Mouse (Mus musculus): Measurements from ENCODE around the gene Adgrg6. TPM values are rescaled to one million over a fixed set of nuclear protein-coding genes. Genes with fewer than 3 reads are reported as not detected.

Adgrg6 gene
- total RNA-seq, 1 experiment = 2.7 TPM

GRCm38 (mm10) chr10:14475641-14476040 lies 69.8 kb downstream of the Adgrg6 start:
- no peak overlapping the region for H3K27ac ChIP-seq (ENCODE audit: insufficient read depth, low read depth, low read length, poor library complexity, severe bottlenecking)
- DNase-seq (ENCODE audit: low read depth, low spot score) = no peak
- no peaks in the 10 kb centered on the region for H3K36me3 ChIP-seq (ENCODE audit: control insufficient read depth, insufficient read depth, low read length, poor library complexity, severe bottlenecking)
- no peak overlapping the region for H3K9ac ChIP-seq (ENCODE audit: insufficient read depth, low read depth, low read length, poor library complexity, severe bottlenecking)
- no peak overlapping the region for H3K4me3 ChIP-seq (ENCODE audit: insufficient read depth in 1 of 2, low read depth in 1 of 2, low read length in 2 of 2, poor library complexity in 1 of 2, severe bottlenecking in 1 of 2)
- TF ChIP-seq MAFK (IDR thresholded peaks at IDR 0.05; ENCODE audit: insufficient read depth, low read depth, low read length) (no peak), CHD2 (IDR thresholded peaks at IDR 0.05; ENCODE audit: low read depth, low read length) (no peak), ZNF384 (IDR thresholded peaks at IDR 0.05; ENCODE audit: low read depth, low read length) (no peak), HCFC1 (IDR thresholded peaks at IDR 0.05; ENCODE audit: borderline replicate concordance, insufficient read depth, low read length) (no peak), ZC3H11A (IDR thresholded peaks at IDR 0.05; ENCODE audit: borderline replicate concordance, low read depth, low read length) (no peak)
- in situ Hi-C loops (cut with MboI; ENCODE audit: low sequenced_read_pairs in 2 of 2, unreplicated experiment in 2 of 2) = no loop called here
- no peaks in the 10 kb centered on the region for H3K4me1 ChIP-seq (ENCODE audit: control insufficient read depth in 2 of 2, insufficient read depth in 2 of 2, low read length in 2 of 2, poor library complexity in 1 of 2)
- H3K9me3 ChIP-seq (ENCODE audit: control insufficient read depth, insufficient read depth, low read depth, low read length) = no peaks in the 10 kb centered on the region

GRCm38 (mm10) chr10:14474541-14475305 lies 70.7 kb downstream of the Adgrg6 start:
- no peak overlapping the region for H3K4me3 ChIP-seq (ENCODE audit: insufficient read depth in 1 of 2, low read depth in 1 of 2, low read length in 2 of 2, poor library complexity in 1 of 2, severe bottlenecking in 1 of 2)
- TF ChIP-seq MAFK (IDR thresholded peaks at IDR 0.05; ENCODE audit: insufficient read depth, low read depth, low read length) (0 out of 2 replicates have a peak, but pooled peaks have one; percentile 30), CHD2 (IDR thresholded peaks at IDR 0.05; ENCODE audit: low read depth, low read length) (no peak)
- no peak overlapping the region for H3K27ac ChIP-seq (ENCODE audit: insufficient read depth, low read depth, low read length, poor library complexity, severe bottlenecking)
- H3K36me3 ChIP-seq (ENCODE audit: control insufficient read depth, insufficient read depth, low read length, poor library complexity, severe bottlenecking) = no peaks in the 10 kb centered on the region
- DNase-seq (ENCODE audit: low read depth, low spot score) = no peak
- H3K4me1 ChIP-seq (ENCODE audit: control insufficient read depth in 2 of 2, insufficient read depth in 2 of 2, low read length in 2 of 2, poor library complexity in 1 of 2) = no peaks in the 10 kb centered on the region
- H3K9ac ChIP-seq (ENCODE audit: insufficient read depth, low read depth, low read length, poor library complexity, severe bottlenecking) = no peak overlapping the region
- in situ Hi-C loops (cut with MboI; ENCODE audit: low sequenced_read_pairs in 2 of 2, unreplicated experiment in 2 of 2) = no loop called here
- no peaks in the 10 kb centered on the region for H3K9me3 ChIP-seq (ENCODE audit: control insufficient read depth, insufficient read depth, low read depth, low read length)

GRCm38 (mm10) chr10:14471039-14471550 lies 74.4 kb downstream of the Adgrg6 start:
- in situ Hi-C loops (cut with MboI; ENCODE audit: low sequenced_read_pairs in 2 of 2, unreplicated experiment in 2 of 2) = no loop called here
- Histone ChIP-seq H3K4me1 (ENCODE audit: control insufficient read depth in 2 of 2, insufficient read depth in 2 of 2, low read length in 2 of 2, poor library complexity in 1 of 2) (no peaks in the 10 kb centered on the region), H3K9me3 (ENCODE audit: control insufficient read depth, insufficient read depth, low read depth, low read length) (no peaks in the 10 kb centered on the region), H3K9ac (ENCODE audit: insufficient read depth, low read depth, low read length, poor library complexity, severe bottlenecking) (no peak overlapping the region), H3K36me3 (ENCODE audit: control insufficient read depth, insufficient read depth, low read length, poor library complexity, severe bottlenecking) (no peaks in the 10 kb centered on the region), H3K27ac (ENCODE audit: insufficient read depth, low read depth, low read length, poor library complexity, severe bottlenecking) (no peak overlapping the region), H3K4me3 (ENCODE audit: insufficient read depth in 1 of 2, low read depth in 1 of 2, low read length in 2 of 2, poor library complexity in 1 of 2, severe bottlenecking in 1 of 2) (no peak overlapping the region)
- DNase-seq (ENCODE audit: low read depth, low spot score) = no peak
- TF ChIP-seq CHD2 (IDR thresholded peaks at IDR 0.05; ENCODE audit: low read depth, low read length) = no peak
- no peak for TF ChIP-seq ZNF384 (IDR thresholded peaks at IDR 0.05; ENCODE audit: low read depth, low read length)
- TF ChIP-seq MAFK (IDR thresholded peaks at IDR 0.05; ENCODE audit: insufficient read depth, low read depth, low read length) = no peak
- TF ChIP-seq ZC3H11A (IDR thresholded peaks at IDR 0.05; ENCODE audit: borderline replicate concordance, low read depth, low read length) = no peak
- no peak for TF ChIP-seq HCFC1 (IDR thresholded peaks at IDR 0.05; ENCODE audit: borderline replicate concordance, insufficient read depth, low read length)

- H3K36me3 ChIP-seq (ENCODE audit: control insufficient read depth, insufficient read depth, low read length, poor library complexity, severe bottlenecking) = no peaks in the 10 kb centered on the region
- DNase-seq (ENCODE audit: low read depth, low spot score) = no peak
- TF ChIP-seq ZC3H11A (IDR thresholded peaks at IDR 0.05; ENCODE audit: borderline replicate concordance, low read depth, low read length) (no peak), HCFC1 (IDR thresholded peaks at IDR 0.05; ENCODE audit: borderline replicate concordance, insufficient read depth, low read length) (no peak), CHD2 (IDR thresholded peaks at IDR 0.05; ENCODE audit: low read depth, low read length) (no peak), MAFK (IDR thresholded peaks at IDR 0.05; ENCODE audit: insufficient read depth, low read depth, low read length) (no peak), ZNF384 (IDR thresholded peaks at IDR 0.05; ENCODE audit: low read depth, low read length) (no peak)
- in situ Hi-C loops (cut with MboI; ENCODE audit: low sequenced_read_pairs in 2 of 2, unreplicated experiment in 2 of 2) = no loop called here
- H3K9ac ChIP-seq (ENCODE audit: insufficient read depth, low read depth, low read length, poor library complexity, severe bottlenecking) = no peak overlapping the region
- no peak overlapping the region for H3K27ac ChIP-seq (ENCODE audit: insufficient read depth, low read depth, low read length, poor library complexity, severe bottlenecking)
- H3K4me1 ChIP-seq (ENCODE audit: control insufficient read depth in 2 of 2, insufficient read depth in 2 of 2, low read length in 2 of 2, poor library complexity in 1 of 2) = no peaks in the 10 kb centered on the region
- H3K9me3 ChIP-seq (ENCODE audit: control insufficient read depth, insufficient read depth, low read depth, low read length) = no peaks in the 10 kb centered on the region
- H3K4me3 ChIP-seq (ENCODE audit: insufficient read depth in 1 of 2, low read depth in 1 of 2, low read length in 2 of 2, poor library complexity in 1 of 2, severe bottlenecking in 1 of 2) = no peak overlapping the region
These were observed 76.8 kb downstream of the Adgrg6 start for GRCm38 (mm10) chr10:14468623-14469022.
